Mouse (Mus musculus): Measurements from ENCODE around the gene Ypel4. TPM values are rescaled to one million over a fixed set of nuclear protein-coding genes. Genes with fewer than 3 reads are reported as not detected.

The Ypel4 gene
- polyA plus RNA-seq, 1 experiment from 2014 or later, result 12.3 TPM

DNA sequence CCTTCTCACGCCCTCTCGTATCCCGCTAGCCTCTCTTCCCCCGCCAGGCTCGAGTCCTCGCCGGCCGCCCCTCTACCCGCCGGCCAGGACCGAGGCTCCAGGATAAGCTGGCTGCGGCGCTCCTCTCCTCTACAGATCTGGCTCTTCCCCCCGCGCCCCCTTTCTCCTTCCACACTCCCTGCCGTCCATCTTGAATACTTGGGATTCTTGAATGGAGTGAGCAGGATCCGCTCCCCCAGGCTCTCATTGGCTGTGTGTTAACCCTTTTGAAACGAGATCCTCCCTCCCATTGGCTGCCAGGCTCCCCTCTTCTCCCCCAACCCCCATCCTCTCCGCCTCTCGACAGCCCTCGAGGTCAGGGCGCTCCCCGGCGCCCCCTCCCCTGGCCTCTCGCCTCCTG is 9.7 kb downstream of the Ypel4 start, which contains the start of gene Gm19426:
Gene Gm19426, minus strand, starts transcription at position 95 of the 400 bp plus-strand sequence.
- peak within 1 kb of the TSS; percentile 98 for H3K9ac ChIP-seq
- ATAC-seq (ENCODE audit: insufficient number of reproducible peaks, insufficient read depth, low FRiP score, low TSS enrichment), result peak; percentile 89
- peaks cover 42% of the 10 kb centered on the region for H3K4me1 ChIP-seq
- no peaks in the 10 kb centered on the region for H3K9me3 ChIP-seq
- H3K27ac ChIP-seq, result peak within 1 kb of the TSS; percentile 100
- H3K27me3 ChIP-seq, result no peaks in the 10 kb centered on the region
- H3K4me3 ChIP-seq, result peak within 1 kb of the TSS; percentile 82
- peaks cover 14% of the 10 kb centered on the region; the same call in 1 of the 2 replicates for H3K36me3 ChIP-seq
- H3K4me2 ChIP-seq (replicated peaks), result peak within 1 kb of the TSS; percentile 97
- 1% methylated on average over 25 of the region's 25 CpGs for WGBS

DNA sequence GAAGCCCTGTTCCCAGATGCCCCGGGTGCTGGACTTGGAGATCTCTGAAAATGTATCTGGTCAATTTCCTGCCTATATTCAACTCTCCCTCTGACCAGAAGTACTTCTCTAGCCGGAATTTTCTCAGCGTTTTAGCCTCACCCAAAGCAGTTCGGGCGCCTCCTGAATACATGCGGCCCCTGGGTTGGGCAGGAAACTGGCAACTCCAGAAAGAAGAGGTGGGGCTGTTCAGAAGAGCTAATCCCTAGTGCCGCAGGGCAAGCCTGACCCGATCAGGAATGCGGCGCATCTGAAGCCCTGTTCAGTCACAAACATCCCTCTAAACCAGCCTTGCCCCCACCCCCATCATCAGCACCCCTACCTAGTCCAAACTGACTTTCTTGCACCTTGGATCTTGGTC is 10.3 kb downstream of the Ypel4 start:
- peak overlapping the region; percentile 100 for H3K27ac ChIP-seq
- peaks cover 14% of the 10 kb centered on the region; the same call in 1 of the 2 replicates for H3K36me3 ChIP-seq
- peak overlapping the region; percentile 53 for H3K9ac ChIP-seq
- peak overlapping the region; percentile 97 for H3K4me2 ChIP-seq (replicated peaks)
- no peaks in the 10 kb centered on the region for H3K9me3 ChIP-seq
- H3K27me3 ChIP-seq, result no peaks in the 10 kb centered on the region
- ATAC-seq (ENCODE audit: insufficient number of reproducible peaks, insufficient read depth, low FRiP score, low TSS enrichment), result 0 out of 2 replicates have a peak, but pooled peaks have one; percentile 5
- H3K4me3 ChIP-seq, result peak overlapping the region; percentile 82
- peaks cover 36% of the 10 kb centered on the region for H3K4me1 ChIP-seq
- WGBS, result under 1% methylated on average over 10 of the region's 10 CpGs

DNA sequence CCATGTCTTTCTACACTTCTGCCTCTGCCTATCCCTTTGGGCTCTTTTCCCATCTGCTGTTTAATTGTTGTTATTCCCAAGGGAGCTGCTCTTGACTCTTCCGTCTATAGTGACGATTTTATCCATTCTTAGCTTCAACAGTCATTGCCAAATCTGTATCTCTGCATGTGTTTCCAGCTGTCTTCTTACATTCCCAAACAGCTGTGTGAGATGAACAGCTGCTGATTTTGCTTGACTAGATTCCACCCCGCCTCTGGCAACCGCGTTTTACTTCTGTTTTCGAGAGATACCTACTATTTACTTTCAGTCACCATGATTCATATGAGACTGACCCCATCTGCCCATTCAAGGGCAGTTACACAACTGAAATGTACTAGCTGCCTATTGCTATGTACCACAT is 16.3 kb downstream of the Ypel4 start:
- Histone ChIP-seq H3K4me3 (no peak overlapping the region), H3K9ac (no peak overlapping the region), H3K27ac (no peak overlapping the region), H3K9me3 (no peaks in the 10 kb centered on the region), H3K36me3 (no peaks in the 10 kb centered on the region), H3K27me3 (no peaks in the 10 kb centered on the region), H3K4me1 (no peaks in the 10 kb centered on the region), H3K4me2 (replicated peaks) (no peak overlapping the region)
- WGBS, result 78% methylated on average over 6 of the region's 6 CpGs
- ATAC-seq (ENCODE audit: insufficient number of reproducible peaks, insufficient read depth, low FRiP score, low TSS enrichment), result no peak

DNA sequence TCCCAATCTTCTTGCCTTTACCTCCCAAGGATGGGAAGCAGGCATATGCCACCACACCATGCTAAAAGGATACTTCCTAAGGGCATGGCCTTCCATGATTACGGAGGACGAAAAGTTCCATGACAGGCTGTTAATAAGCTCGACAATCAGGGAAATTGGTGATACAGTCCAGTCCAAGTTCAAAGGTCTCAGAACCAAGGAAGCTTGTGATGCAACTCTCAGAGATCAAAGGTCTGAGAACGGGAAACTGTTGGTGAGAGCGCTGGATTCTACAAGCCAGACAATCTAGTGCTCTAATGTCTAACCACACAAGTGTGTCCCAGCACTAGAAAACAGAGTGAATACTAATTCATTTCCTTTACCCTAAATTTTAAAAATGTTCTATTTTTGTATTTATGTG is 22.4 kb downstream of the Ypel4 start:
- Histone ChIP-seq H3K36me3 (no peaks in the 10 kb centered on the region), H3K27me3 (no peaks in the 10 kb centered on the region), H3K4me3 (no peak overlapping the region), H3K9ac (no peak overlapping the region), H3K4me2 (replicated peaks) (no peak overlapping the region), H3K4me1 (no peaks in the 10 kb centered on the region), H3K27ac (no peak overlapping the region), H3K9me3 (no peaks in the 10 kb centered on the region)
- WGBS, result 63% methylated on average over 5 of the region's 5 CpGs
- ATAC-seq (ENCODE audit: insufficient number of reproducible peaks, insufficient read depth, low FRiP score, low TSS enrichment), result no peak

DNA sequence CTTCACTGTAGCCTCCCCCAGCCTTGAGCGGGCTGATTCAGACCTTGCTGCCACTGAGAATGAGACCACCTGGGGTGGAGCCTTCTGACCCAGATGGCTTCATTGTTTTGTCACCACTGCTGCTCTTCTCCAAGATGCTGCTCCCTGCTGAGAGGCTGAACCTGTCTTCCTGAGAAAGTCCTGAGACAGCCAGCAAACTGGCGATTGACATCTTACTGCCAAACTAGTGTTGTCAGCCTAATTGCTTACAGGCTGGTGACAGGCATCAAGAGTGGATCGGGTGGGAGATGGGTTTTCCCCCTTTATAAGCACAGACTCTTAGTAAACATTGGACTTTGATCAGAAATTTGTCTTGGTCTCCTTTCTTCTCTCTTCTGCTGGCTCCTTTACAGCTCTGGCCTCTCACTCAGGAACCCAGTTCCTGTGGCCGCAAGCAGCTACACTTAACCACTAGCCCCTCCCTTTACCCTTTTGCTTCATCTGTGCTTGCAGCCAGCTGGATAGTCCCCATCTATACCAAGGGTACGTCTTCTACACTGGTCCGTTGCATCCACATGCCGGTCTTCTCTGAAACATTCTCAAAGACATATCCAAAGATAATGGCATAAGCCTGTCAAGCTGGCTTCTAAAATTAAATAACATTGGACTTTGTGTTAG is 23.3 kb downstream of the Ypel4 start:
- no peak overlapping the region for H3K4me2 ChIP-seq (replicated peaks)
- no peak overlapping the region for H3K4me3 ChIP-seq
- 51% methylated on average over 7 of the region's 7 CpGs for WGBS
- no peaks in the 10 kb centered on the region for H3K4me1 ChIP-seq
- no peak overlapping the region for H3K9ac ChIP-seq
- H3K27me3 ChIP-seq, result no peaks in the 10 kb centered on the region
- no peak overlapping the region for H3K27ac ChIP-seq
- ATAC-seq (ENCODE audit: insufficient number of reproducible peaks, insufficient read depth, low FRiP score, low TSS enrichment), result no peak
- no peaks in the 10 kb centered on the region for H3K9me3 ChIP-seq
- H3K36me3 ChIP-seq, result no peaks in the 10 kb centered on the region

DNA sequence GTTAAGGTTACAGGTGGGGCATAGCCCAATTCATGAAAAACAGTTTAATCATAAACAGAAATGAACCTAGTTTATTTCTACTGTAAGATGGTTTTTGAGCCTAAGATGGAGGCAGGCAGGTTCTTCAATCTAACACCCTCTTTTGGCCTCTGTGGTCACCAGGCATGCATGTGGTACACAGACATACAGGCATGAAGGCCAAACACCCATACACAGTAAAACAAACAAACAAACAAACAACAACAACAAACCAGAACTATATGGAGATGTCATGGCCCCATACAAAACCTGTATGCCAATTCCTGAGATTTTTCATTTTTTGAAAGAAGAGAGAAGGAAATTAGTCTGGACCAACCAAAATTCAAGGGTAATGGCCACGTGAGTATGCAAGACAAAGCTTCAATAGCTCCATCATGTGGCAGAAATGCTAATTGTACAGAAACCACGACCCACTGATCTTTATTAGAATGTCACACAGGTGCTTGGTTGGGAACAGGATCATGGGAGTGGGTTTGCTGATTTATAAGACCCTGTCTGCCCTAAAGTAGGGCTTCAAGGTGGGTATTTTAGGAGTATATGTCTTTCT is 24.8 kb downstream of the Ypel4 start:
- H3K36me3 ChIP-seq, result no peaks in the 10 kb centered on the region
- H3K27me3 ChIP-seq, result no peaks in the 10 kb centered on the region
- no peaks in the 10 kb centered on the region for H3K4me1 ChIP-seq
- no peak for ATAC-seq (ENCODE audit: insufficient number of reproducible peaks, insufficient read depth, low FRiP score, low TSS enrichment)
- H3K4me3 ChIP-seq, result no peak overlapping the region
- WGBS, result 3% methylated on average over 2 of the region's 2 CpGs
- no peaks in the 10 kb centered on the region for H3K9me3 ChIP-seq
- no peak overlapping the region for H3K9ac ChIP-seq
- H3K4me2 ChIP-seq (replicated peaks), result no peak overlapping the region
- H3K27ac ChIP-seq, result no peak overlapping the region

DNA sequence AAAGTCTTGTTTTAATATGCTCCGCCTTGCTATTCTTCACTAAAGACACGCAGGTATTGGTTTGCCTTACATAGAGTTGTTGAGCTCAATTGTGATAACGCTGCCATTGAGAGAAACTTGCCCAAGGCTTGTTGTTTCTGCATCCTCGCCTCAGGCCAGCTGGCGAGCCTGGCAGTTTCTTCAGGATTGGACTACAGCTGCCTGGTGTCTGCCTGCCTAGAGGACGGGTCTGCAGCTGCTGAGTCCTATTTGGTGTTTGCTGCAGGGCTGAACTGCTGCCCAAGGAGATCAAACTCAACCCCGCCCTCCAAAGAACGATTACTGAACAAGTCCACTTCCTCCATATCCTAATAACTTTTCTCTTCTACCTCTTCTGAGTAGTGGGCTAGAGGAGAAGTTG is 26.9 kb downstream of the Ypel4 start:
- no peaks in the 10 kb centered on the region for H3K4me1 ChIP-seq

DNA sequence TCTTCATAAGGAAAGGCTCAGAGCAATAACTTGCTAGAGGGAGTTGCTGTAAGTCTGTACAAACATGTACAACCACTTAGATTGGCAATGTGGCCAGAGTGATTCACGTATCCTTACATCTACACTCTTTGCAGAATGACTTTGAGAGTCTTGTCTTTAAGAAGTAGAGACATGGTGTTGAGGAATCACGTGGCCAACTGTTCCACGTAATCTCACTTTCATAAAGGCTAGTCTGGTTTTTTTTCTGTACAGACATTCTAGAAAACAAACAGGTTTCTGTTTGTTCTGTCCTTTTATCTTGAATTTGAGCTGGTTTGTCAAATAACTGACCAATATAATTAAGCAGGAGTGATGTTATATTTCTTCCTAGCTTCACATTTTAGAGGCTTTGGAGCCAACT is 27.5 kb downstream of the Ypel4 start:
- WGBS, result 83% methylated on average over 3 of the region's 3 CpGs
- no peak overlapping the region for H3K9ac ChIP-seq

More for the DNA sequence above, 26.9 kb downstream of the Ypel4 start:
- Histone ChIP-seq H3K27me3 (no peaks in the 10 kb centered on the region), H3K36me3 (no peaks in the 10 kb centered on the region), H3K27ac (no peak overlapping the region), H3K9ac (no peak overlapping the region), H3K4me2 (replicated peaks) (no peak overlapping the region), H3K9me3 (no peaks in the 10 kb centered on the region), H3K4me3 (no peak overlapping the region)
- no peak for ATAC-seq (ENCODE audit: insufficient number of reproducible peaks, insufficient read depth, low FRiP score, low TSS enrichment)
- WGBS, result 65% methylated on average over 8 of the region's 8 CpGs

DNA sequence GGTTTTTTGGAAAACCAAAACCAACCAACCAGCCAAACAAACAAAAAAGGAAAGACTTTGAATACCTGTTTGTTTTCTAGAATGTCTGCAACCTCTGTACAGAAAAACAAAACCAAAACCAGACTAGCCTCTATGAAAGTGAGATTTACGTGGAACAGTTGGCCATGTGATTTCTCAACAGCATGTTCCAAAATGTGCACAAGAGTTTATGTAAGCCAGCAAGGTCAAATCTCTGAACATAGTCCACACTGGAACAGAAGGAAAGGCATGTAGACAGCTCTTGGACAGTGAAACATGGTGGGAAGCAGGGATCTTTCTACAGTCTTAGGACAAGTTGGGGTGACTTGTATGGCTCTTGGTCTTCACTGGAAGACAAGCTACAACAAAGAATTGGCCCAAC is 28.0 kb downstream of the Ypel4 start:
- WGBS, result 80% methylated on average over 1 of the region's 1 CpGs
- Histone ChIP-seq H3K36me3 (no peaks in the 10 kb centered on the region), H3K4me2 (replicated peaks) (no peak overlapping the region), H3K27ac (no peak overlapping the region), H3K4me3 (no peak overlapping the region), H3K9me3 (no peaks in the 10 kb centered on the region), H3K4me1 (no peaks in the 10 kb centered on the region), H3K27me3 (no peaks in the 10 kb centered on the region), H3K9ac (no peak overlapping the region)
- ATAC-seq (ENCODE audit: insufficient number of reproducible peaks, insufficient read depth, low FRiP score, low TSS enrichment), result no peak

More for the DNA sequence above, 27.5 kb downstream of the Ypel4 start:
- no peak for ATAC-seq (ENCODE audit: insufficient number of reproducible peaks, insufficient read depth, low FRiP score, low TSS enrichment)
- Histone ChIP-seq H3K27me3 (no peaks in the 10 kb centered on the region), H3K4me2 (replicated peaks) (no peak overlapping the region), H3K9me3 (no peaks in the 10 kb centered on the region), H3K4me1 (no peaks in the 10 kb centered on the region), H3K27ac (no peak overlapping the region), H3K36me3 (no peaks in the 10 kb centered on the region), H3K4me3 (no peak overlapping the region)

DNA sequence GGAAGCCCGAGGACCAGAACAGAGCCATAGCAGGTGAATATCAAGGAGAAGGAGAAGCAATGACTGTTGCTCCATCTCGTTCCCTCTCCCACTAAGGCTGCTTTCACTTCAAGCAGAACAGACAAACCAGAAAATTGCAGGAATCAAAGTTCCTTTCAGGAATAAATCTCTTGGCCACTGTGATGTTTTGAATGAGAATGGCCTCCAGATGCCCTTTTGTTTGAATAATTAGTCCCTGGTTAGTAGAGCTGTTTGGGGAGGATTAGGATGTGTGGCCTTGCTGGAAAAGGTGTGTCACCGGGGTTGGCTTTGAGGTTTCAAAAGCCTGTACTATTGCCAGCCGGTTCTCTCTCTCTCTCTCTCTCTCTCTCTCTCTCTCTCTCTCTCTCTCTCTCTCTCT is 28.4 kb downstream of the Ypel4 start:
- Histone ChIP-seq H3K36me3 (no peaks in the 10 kb centered on the region), H3K4me1 (no peaks in the 10 kb centered on the region), H3K9me3 (no peaks in the 10 kb centered on the region), H3K4me3 (no peak overlapping the region), H3K27ac (no peak overlapping the region), H3K27me3 (no peaks in the 10 kb centered on the region), H3K9ac (no peak overlapping the region), H3K4me2 (replicated peaks) (no peak overlapping the region)
- ATAC-seq (ENCODE audit: insufficient number of reproducible peaks, insufficient read depth, low FRiP score, low TSS enrichment), result no peak
- 27% methylated on average over 4 of the region's 4 CpGs for WGBS

DNA sequence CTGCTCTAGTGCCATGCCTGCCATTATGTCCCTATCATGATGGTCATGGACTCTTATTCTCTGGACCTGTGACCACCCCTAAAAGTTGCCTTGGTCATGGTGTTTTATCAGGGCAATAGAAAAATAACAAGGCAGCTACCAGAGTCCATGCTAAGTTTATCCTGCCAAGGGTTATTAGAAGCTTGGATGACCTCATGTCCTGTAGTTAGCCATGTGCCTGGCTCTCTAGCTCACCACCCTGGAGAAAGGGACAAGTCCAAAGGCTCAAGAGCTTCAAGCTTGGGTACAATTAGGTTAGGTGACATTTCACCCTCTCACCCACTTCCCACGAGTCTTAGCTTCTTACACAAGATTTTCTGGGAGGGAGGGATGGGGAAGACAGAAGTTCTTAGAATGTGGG is 29.0 kb downstream of the Ypel4 start:
- H3K9me3 ChIP-seq, result no peaks in the 10 kb centered on the region
- H3K4me2 ChIP-seq (replicated peaks), result no peak overlapping the region
- no peaks in the 10 kb centered on the region for H3K4me1 ChIP-seq
- H3K27me3 ChIP-seq, result no peaks in the 10 kb centered on the region
- no peaks in the 10 kb centered on the region for H3K36me3 ChIP-seq
- H3K4me3 ChIP-seq, result no peak overlapping the region
- ATAC-seq (ENCODE audit: insufficient number of reproducible peaks, insufficient read depth, low FRiP score, low TSS enrichment), result no peak
- whole genome bisulfite sequencing, result 52% methylated on average over 1 of the region's 1 CpGs
- H3K9ac ChIP-seq, result no peak overlapping the region
- no peak overlapping the region for H3K27ac ChIP-seq

DNA sequence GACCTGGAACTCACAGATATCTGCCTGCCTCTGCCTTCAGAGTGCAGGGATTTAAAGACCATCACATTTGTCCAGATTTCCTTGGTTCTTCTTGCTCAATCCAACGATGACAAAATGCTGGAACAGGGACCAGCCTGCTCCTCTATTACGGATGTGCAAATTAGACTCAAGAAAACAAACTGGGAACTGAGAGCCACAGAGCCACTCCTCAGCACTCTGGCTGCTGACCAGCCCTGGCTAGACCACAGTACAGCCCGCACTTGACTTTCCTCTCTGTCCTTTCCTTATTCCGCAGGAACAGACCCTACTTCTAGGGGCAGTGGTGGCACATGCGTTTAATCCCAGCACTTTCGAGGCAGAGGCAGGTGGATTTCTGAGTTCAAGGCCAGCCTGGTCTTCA is 36.6 kb downstream of the Ypel4 start:
- Histone ChIP-seq H3K36me3 (no peaks in the 10 kb centered on the region), H3K4me2 (replicated peaks) (no peak overlapping the region), H3K4me3 (no peak overlapping the region), H3K4me1 (peaks cover 7% of the 10 kb centered on the region), H3K9me3 (no peaks in the 10 kb centered on the region), H3K27me3 (no peaks in the 10 kb centered on the region), H3K27ac (no peak overlapping the region), H3K9ac (no peak overlapping the region)
- no peak for ATAC-seq (ENCODE audit: insufficient number of reproducible peaks, insufficient read depth, low FRiP score, low TSS enrichment)
- 75% methylated on average over 6 of the region's 6 CpGs for WGBS

Measured in embryonic facial prominence, embryonic 12.5 days (tissue).